Mouse (Mus musculus) thymus, postnatal 10 days (tissue): ENCODE data around the gene Ttc7.

Experiments
- DNase-seq, 2 experiments: peaks; one replicate each; pipeline ENCODE4 v3.0.0; 2021; ENCODE audit warnings: low spot score in 2 of 2

Gene Ttc7

GRCm38 (mm10) chr17:87335152-87335551 lies 52.5 kb downstream of the Ttc7 start:
- no peak for DNase-seq

GRCm38 (mm10) chr17:87335727-87336126 lies 53.0 kb downstream of the Ttc7 start:
- DNase-seq: no peak

- DNase-seq: no peak
Measured at GRCm38 (mm10) chr17:87336910-87337309, 54.2 kb downstream of the Ttc7 start.

- no peak for DNase-seq
Measured at GRCm38 (mm10) chr17:87337683-87338082, 55.0 kb downstream of the Ttc7 start.

GRCm38 (mm10) chr17:87339122-87339521 lies 56.4 kb downstream of the Ttc7 start:
- no peak for DNase-seq

GRCm38 (mm10) chr17:87343060-87343703 lies 60.5 kb downstream of the Ttc7 start:
- no peak for DNase-seq

GRCm38 (mm10) chr17:87344441-87345251 lies 62.0 kb downstream of the Ttc7 start:
- peak; percentile 63 to 68 for DNase-seq

- peak; percentile 26 to 29 for DNase-seq
Measured at GRCm38 (mm10) chr17:87345252-87345593, 62.5 kb downstream of the Ttc7 start.

- no peak for DNase-seq
Measured at GRCm38 (mm10) chr17:87348353-87348752, 65.7 kb downstream of the Ttc7 start.

- no peak for DNase-seq
Measured at GRCm38 (mm10) chr17:87349069-87349468, 66.4 kb downstream of the Ttc7 start.

- DNase-seq: no peak
Measured at GRCm38 (mm10) chr17:87349575-87349974, 66.9 kb downstream of the Ttc7 start.

GRCm38 (mm10) chr17:87350471-87351240 lies 68.0 kb downstream of the Ttc7 start:
- DNase-seq: no peak

GRCm38 (mm10) chr17:87351241-87352105 lies 68.8 kb downstream of the Ttc7 start:
- no peak for DNase-seq

GRCm38 (mm10) chr17:87352106-87352897 lies 69.6 kb downstream of the Ttc7 start:
- no peak for DNase-seq

GRCm38 (mm10) chr17:87352898-87353225 lies 70.2 kb downstream of the Ttc7 start:
- DNase-seq: no peak

- no peak for DNase-seq
Measured at GRCm38 (mm10) chr17:87353745-87354320, 71.1 kb downstream of the Ttc7 start.

GRCm38 (mm10) chr17:87355456-87355855 lies 72.8 kb downstream of the Ttc7 start:
- no peak for DNase-seq

GRCm38 (mm10) chr17:87356261-87356660 lies 73.6 kb downstream of the Ttc7 start:
- no peak for DNase-seq

GRCm38 (mm10) chr17:87357506-87357905 lies 74.8 kb downstream of the Ttc7 start:
- no peak for DNase-seq

- DNase-seq: peak; percentile 26 to 33
Measured at GRCm38 (mm10) chr17:87361132-87361531, 78.4 kb downstream of the Ttc7 start.

- no peak for DNase-seq
Measured at GRCm38 (mm10) chr17:87364108-87364507, 81.4 kb downstream of the Ttc7 start.
